Mouse (Mus musculus): ENCODE measurements around the gene Hdgfl3. TPM values are rescaled to one million over a fixed set of nuclear protein-coding genes. Genes with fewer than 3 reads are reported as not detected.

The Hdgfl3 gene
- total RNA-seq, 2 experiments from 2014 or later, result 1.8 to 2.2 TPM

GRCm38 (mm10) chr7:81835430-81835829 is 98.8 kb downstream of the Hdgfl3 start:
- intact Hi-C loops (cut with DNase I), result no loop called here
- DNase-seq, result no peak

- DNase-seq, result no peak
- intact Hi-C loops (cut with DNase I), result no loop called here
These were observed 99.4 kb downstream of the Hdgfl3 start for GRCm38 (mm10) chr7:81834847-81835246.

Other genes starting within 250 kb of the Hdgfl3 start
- 10 to 100 TPM; 42.9 to 66.0 TPM for gene Homer2, start 226.9 kb downstream of the Hdgfl3 start, total RNA-seq (2021)
- gene Ramac, start 171.5 kb downstream of the Hdgfl3 start, total RNA-seq (2021), result 10 to 100 TPM; 17.7 to 23.7 TPM
- gene 3110040N11Rik, start 145.0 kb downstream of the Hdgfl3 start, total RNA-seq (2021), result 10 to 100 TPM; 16.2 to 16.3 TPM
- 100 to 1,000 TPM; 121 to 158 TPM for gene Btbd1, start 105.0 kb downstream of the Hdgfl3 start, total RNA-seq (2021)
- not detected for gene Gm10160, start 78.7 kb downstream of the Hdgfl3 start, total RNA-seq (2021)
- 10 to 100 TPM; 10.8 to 13.5 TPM for gene Tm6sf1, start 75.5 kb downstream of the Hdgfl3 start, total RNA-seq (2021)
- not detected for gene Bnc1, start 57.8 kb upstream of the Hdgfl3 start, total RNA-seq (2021)
- gene Sh3gl3, start 239.4 kb upstream of the Hdgfl3 start, total RNA-seq (2021), result under 1 TPM; 0.54 to 0.71 TPM